Mouse (Mus musculus) macrophage (primary cell): ENCODE data around the gene Gm36245. TPM values are rescaled to one million over a fixed set of nuclear protein-coding genes. Genes with fewer than 3 reads are reported as not detected.
"Not testable (repeated sequence)": the region's sequence is repeated elsewhere in the genome, so short reads cannot be mapped to it uniquely, and the experiment has no call there.

ENCODE experiments used
- H3K27ac ChIP-seq: fragments of 350-480 bp; formaldehyde crosslinking; 2 replicates; pipeline ENCODE4 v1.9.0; 2021
- H3K36me3 ChIP-seq: fragments of 350-480 bp; formaldehyde crosslinking; 2 replicates; pipeline ENCODE4 v1.9.0; 2021; ENCODE audit errors: inconsistent target
- H3K4me3 ChIP-seq: fragments of 350-480 bp; formaldehyde crosslinking; 2 replicates; pipeline ENCODE4 v1.9.0; 2021; ENCODE audit errors: inconsistent target
- H3K79me2 ChIP-seq: fragments of 350-480 bp; formaldehyde crosslinking; 2 replicates; pipeline ENCODE4 v1.9.0; 2021; ENCODE audit errors: inconsistent target
- WGBS: methylation state at CpG from one replicate; pipeline ENCODE4 v1.1.7; 2026; ENCODE audit warnings: inconsistent platforms; ENCODE audit not compliant: missing documents; 5-methylcytosine and 5-hydroxymethylcytosine counted together
- polyA plus RNA-seq: library from polyadenylated mRNA; stranded (reverse); fragments of 250-400 nt; gene quantifications from 3 replicates; pipeline ENCODE4 v1.2.4, GENCODE M21; 2018; ENCODE audit warnings: inconsistent platforms
- total RNA-seq, 78 experiments: library from RNA; depleted of rRNA; stranded (reverse); fragments of 250-400 nt; gene quantifications; 1 replicate in 9 of 78; 2 replicates in 24 of 78; 3 replicates in 43 of 78; 4 replicates in 2 of 78; pipeline ENCODE4 v1.2.4; 2018; ENCODE audit warnings: inconsistent platforms in 56 of 78

Gm36245 gene
- not detected for total RNA-seq (2018; cell fraction: chromatin; rRNA removed)
- total RNA-seq (2018; cell fraction: cytosol; rRNA removed), result not detected
- not detected for total RNA-seq (2018; cell fraction: nucleus; rRNA removed)
- not detected in 3 replicates for polyA plus RNA-seq

DNA sequence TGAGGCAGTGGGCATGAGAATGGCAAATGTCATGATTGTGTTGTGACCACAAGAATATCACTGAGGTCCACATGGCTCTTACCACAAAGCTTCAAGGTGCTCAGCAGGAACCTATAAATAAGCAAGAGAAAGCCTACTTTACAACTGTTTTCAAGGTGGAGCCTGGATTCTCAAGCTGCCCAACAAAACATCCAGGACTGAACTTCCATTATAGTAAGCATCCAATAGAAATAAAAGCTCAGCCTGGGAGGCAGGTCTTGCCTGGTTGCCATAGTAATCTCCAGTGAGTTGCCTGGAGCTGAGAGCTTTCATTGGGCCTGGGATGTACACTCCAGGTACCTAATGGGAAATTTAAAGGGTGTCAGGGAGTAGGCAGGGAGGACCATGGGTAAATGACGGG is at the start of gene Gm36245:
Gm36245 (plus strand) TSS at position 301 of the 400 bp plus-strand sequence.
- WGBS, result 100% methylated on average over 1 of the region's 1 CpGs
- Histone ChIP-seq H3K79me2 (no peaks in the 10 kb centered on the region), H3K36me3 (no peaks in the 10 kb centered on the region), H3K27ac (no peak within 1 kb of the TSS), H3K4me3 (no peak within 1 kb of the TSS)

DNA sequence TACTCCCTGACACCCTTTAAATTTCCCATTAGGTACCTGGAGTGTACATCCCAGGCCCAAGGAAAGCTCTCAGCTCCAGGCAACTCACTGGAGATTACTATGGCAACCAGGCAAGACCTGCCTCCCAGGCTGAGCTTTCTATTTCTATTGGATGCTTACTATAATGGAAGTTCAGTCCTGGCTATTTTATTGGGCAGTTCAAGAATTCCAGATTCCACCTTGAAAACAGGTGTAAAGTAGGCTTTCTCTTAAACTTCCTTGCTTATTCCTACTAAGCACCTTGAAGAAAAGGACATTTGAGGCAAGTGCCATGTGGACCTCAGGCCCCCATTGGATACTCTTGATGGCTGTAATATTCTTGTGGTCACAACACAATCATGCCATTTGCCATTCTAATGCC is 37.3 kb upstream of the Gm36245 start, which contains the start of gene 1700025B11Rik:
1700025B11Rik (minus strand) TSS at position 101 of the 400 bp plus-strand sequence.
- Histone ChIP-seq H3K36me3 (no peaks in the 10 kb centered on the region), H3K4me3 (no peak within 1 kb of the TSS), H3K27ac (no peak within 1 kb of the TSS), H3K79me2 (no peaks in the 10 kb centered on the region)

DNA sequence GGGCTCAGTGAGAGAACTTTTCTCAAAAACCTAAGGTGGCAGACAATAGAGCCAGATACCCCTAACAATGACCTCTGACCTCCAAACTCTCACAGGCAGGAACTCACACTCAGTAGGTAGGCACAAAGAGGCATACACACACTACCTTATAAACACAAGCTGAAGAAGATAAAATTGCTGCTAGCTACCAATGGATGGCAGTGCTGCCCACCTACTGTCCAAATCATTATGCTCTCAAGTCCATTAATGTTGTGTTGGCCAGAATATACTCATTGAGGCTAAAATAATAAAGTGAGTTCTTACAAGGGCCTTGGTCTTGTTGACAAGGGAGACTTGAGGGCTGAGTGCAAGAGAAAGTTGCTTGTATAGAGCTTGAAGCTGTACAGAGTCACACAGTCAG is 35.8 kb upstream of the Gm36245 start:
- no peaks in the 10 kb centered on the region for H3K36me3 ChIP-seq
- no peak overlapping the region for H3K4me3 ChIP-seq
- H3K79me2 ChIP-seq, result no peaks in the 10 kb centered on the region
- no peak overlapping the region for H3K27ac ChIP-seq

DNA sequence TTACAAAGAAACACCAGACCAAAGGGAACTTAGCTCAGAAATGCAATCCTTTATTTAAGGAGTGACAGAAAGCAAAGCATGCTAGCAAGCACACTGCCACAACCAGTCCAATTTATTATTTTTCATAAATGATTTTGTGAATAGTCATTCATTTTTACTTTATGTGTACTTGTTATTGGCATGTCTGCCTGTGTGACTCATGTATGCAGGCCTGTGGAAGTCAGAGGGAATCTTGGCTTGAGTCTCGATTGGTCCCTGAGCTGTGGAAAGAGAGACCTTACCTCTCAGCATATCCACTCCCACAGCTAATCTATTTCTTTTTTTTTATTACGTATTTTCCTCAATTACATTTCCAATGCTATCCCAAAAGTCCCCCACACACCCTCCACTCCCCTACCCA is 20.3 kb upstream of the Gm36245 start:
- Histone ChIP-seq H3K27ac (no peak overlapping the region), H3K4me3 (no peak overlapping the region), H3K36me3 (no peaks in the 10 kb centered on the region), H3K79me2 (no peaks in the 10 kb centered on the region)
- 100% methylated on average over 2 of the region's 2 CpGs for WGBS

DNA sequence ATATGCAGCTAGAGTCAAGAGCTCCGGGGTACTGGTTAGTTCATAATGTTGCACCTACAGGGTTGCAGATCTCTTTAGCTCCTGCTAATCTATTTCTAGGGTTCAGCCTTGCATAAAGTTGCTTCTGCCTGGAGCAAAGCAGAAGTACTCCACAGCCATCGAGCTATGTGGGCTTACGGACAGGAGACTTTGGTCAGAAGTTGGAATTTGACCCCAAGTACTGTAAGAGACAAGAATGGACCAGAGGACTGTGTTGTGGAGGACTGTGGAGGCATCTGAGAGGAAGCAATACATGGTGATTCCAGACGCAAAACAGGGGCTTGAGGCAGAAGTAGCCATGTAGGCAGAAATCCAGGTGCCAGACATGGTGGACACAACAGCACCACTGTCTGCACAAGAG is 19.7 kb upstream of the Gm36245 start:
- no peak overlapping the region for H3K4me3 ChIP-seq
- H3K27ac ChIP-seq, result no peak overlapping the region
- no peaks in the 10 kb centered on the region for H3K36me3 ChIP-seq
- WGBS, result 84% methylated on average over 3 of the region's 4 CpGs
- H3K79me2 ChIP-seq, result no peaks in the 10 kb centered on the region

DNA sequence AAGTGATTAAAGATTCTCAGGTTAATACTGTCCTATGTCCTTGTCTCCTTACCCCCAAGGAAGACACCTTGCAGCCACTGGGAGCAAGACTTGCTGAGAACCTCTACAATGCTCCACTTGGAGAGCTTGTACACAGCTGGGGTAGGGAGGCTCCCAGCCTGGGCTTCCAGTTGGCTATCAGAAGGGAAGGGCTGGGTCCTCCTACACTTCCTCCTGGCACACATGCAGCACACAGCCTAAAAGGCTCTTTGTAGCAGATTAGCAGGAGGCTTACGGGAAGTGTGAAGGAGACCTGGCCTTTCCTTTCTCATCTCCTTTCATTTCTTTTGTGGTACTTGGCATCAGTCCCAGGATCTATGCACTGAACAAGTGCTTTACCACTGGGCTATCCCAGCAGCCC is 17.4 kb upstream of the Gm36245 start:
- WGBS, result 0% methylated on average over 1 of the region's 1 CpGs
- Histone ChIP-seq H3K4me3 (no peak overlapping the region), H3K79me2 (no peaks in the 10 kb centered on the region), H3K36me3 (no peaks in the 10 kb centered on the region), H3K27ac (no peak overlapping the region)

DNA sequence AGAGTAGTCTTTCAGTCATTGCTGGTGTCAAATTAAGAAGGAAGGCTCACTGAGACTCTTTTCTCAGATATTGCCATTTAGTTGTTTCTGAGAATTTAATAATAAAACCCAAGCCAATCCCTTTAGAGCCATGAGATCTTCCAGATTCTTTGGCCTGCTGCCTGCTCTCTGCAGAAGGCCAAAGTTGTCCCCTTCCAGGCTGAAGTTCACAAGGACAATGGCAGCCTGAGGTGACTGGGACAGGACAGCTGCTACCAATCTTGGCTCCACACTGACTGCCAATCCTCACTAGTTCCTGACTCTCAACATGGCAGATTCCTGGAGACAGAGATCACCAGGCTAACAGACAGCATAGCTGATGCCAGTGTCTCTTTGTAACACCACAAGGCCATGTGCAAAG is 12.0 kb upstream of the Gm36245 start:
- no peaks in the 10 kb centered on the region for H3K79me2 ChIP-seq
- no peak overlapping the region for H3K4me3 ChIP-seq
- no peak overlapping the region for H3K27ac ChIP-seq
- no peaks in the 10 kb centered on the region for H3K36me3 ChIP-seq

DNA sequence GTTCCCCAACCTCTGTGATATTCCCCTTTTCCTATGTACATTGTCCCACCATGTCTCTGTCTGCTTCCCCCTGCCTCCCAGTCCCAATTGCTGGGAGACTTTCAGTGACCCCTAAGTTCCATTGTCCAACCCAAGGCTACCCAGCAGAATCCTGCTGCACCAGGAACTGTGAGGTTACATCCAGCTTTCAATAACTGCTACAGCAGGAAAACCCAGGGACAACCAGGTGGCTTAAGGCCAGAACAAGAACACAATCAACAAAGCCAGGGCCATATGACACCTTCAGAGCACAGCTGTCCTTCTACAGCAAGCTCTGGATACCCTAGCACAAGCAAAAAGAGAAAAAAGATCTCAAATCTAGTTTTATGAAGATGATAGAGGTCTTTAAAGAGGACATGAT is 10.1 kb upstream of the Gm36245 start:
- Histone ChIP-seq H3K27ac (no peak overlapping the region), H3K36me3 (no peaks in the 10 kb centered on the region), H3K79me2 (no peaks in the 10 kb centered on the region), H3K4me3 (no peak overlapping the region)

DNA sequence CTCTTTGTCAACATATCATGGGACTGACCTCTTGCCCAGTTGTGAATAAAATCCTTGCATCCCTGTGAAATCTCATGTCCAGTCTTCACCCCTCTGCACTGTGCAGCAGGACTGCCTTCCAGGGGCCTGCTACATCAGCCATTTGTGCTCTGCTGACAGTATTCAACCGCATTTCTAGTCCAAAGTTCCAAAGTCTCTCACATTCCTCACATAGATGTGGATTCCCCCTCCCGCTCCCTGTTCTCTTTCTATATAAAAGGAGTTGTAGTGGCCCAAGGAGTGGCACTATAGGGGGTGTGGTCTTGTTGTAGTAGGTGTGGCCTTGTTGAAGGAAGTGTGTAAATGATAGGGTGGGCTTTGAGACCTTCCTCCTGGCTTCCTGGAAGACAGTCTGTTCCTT is 8.2 kb upstream of the Gm36245 start:
- Histone ChIP-seq H3K36me3 (no peaks in the 10 kb centered on the region), H3K4me3 (no peak overlapping the region), H3K79me2 (no peaks in the 10 kb centered on the region), H3K27ac (no peak overlapping the region)
- WGBS, result 93% methylated on average over 2 of the region's 2 CpGs

DNA sequence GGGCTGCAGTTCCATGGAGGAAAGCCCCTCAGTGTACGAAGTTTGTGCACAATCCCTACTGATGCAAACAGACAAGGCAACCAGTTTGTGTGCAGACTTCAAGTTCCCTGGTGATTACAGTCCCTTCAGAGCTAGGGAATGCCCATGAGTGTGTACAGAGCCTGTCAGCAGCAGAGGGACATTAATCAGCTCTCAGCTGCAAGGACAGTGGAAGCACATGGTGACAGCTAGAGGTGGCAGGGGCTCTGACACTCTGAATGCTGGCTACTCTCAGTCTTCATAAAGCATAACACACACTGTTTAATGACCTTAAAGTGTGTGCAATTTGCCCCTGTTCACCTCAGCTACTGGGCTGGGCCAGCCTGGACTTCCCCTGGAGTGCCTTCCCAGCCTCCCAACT is 5.5 kb upstream of the Gm36245 start:
- no peak overlapping the region for H3K4me3 ChIP-seq
- H3K36me3 ChIP-seq, result no peaks in the 10 kb centered on the region
- H3K27ac ChIP-seq, result no peak overlapping the region
- no peaks in the 10 kb centered on the region for H3K79me2 ChIP-seq
- WGBS, result 82% methylated on average over 1 of the region's 1 CpGs

DNA sequence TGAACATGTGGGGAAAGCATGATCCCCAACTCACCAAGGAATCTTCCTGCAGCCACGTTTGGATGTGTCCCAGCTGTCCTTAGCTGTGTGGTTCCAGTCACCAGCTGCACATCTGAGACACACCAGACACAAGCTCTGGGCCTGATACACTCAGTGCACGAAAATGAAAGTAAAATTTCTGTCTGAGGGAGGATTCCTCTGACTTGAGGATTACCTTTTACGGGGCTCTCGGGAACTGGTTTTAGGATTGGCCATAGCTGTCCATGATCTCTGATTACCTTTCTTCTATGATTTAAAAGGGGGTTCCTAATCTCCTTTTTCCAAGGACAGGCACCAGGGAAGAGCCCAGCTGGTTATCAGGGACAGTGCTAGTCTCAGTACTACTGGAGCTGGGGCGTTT is 3.1 kb upstream of the Gm36245 start, which contains the start of gene Apol10b:
Apol10b (minus strand) TSS at position 165 of the 400 bp plus-strand sequence.
- 72% methylated on average over 5 of the region's 5 CpGs for WGBS
- no peaks in the 10 kb centered on the region for H3K36me3 ChIP-seq
- no peak within 1 kb of the TSS for H3K27ac ChIP-seq
- no peaks in the 10 kb centered on the region for H3K79me2 ChIP-seq
- no peak within 1 kb of the TSS for H3K4me3 ChIP-seq

DNA sequence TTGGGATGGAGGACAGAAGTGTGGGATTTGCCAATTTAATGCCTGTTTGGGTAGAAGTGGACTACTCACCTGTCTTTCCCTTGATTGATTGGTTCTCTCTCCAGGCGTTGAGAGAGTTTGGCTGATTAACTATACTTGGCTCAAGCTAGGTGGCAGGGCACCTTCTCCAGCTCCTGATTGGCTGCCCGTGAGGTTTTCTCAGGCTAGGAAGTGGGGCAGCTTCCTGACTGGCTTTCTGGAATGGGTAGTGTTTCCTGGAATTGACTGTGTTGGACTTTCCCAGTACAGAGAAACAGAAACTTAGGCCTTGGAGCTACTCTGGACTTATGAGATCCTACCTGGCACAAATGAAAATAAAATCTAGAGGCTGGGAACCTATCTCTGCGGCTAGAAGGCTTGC is 629 bp upstream of the Gm36245 start:
- Histone ChIP-seq H3K79me2 (no peaks in the 10 kb centered on the region), H3K4me3 (no peak overlapping the region), H3K27ac (no peak overlapping the region), H3K36me3 (no peaks in the 10 kb centered on the region)
- 64% methylated on average over 3 of the region's 3 CpGs for WGBS

DNA sequence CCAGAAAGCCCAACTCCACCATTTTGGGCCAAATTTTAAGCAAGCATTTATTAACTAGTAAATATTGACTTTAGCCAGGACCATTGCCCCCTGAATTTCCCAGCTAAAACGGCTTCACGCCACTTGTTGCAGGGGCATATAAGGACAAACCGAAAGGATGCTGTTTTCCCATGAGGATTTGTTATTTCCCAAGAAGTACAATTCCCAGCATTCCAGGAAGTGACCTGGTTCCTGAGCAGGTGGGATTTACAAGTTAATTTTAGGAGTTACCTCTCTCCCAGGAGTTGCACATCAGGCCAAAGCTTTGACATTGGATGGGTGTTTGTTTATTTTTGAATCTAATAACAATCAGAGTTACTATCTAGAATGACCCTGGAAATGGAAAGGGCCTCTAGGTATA is 7.0 kb downstream of the Gm36245 start:
- 85% methylated on average over 3 of the region's 3 CpGs for WGBS
- Histone ChIP-seq H3K79me2 (no peaks in the 10 kb centered on the region), H3K27ac (no peak overlapping the region), H3K36me3 (no peaks in the 10 kb centered on the region), H3K4me3 (no peak overlapping the region)

DNA sequence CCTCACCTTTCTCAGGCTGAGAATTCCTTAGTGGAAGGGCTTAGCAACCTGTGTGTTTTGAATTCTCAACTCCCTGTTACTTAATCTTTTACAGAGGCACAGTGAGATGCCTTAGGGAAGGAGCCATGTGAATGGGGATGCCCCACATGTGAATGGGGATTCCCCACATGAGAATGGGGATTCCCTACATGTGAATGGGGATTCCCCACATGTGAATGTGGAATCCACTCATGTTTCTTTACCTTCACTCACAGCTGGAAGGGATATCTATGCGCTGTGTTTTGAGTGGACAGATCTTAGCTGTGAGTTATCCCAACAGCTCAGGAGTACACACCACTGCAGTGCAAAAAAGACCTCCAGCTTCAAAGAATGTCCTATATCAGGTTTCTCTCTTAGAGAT is 25.7 kb downstream of the Gm36245 start:
- Histone ChIP-seq H3K4me3 (no peak overlapping the region), H3K27ac (no peak overlapping the region), H3K36me3 (no peaks in the 10 kb centered on the region), H3K79me2 (no peaks in the 10 kb centered on the region)
- 100% methylated on average over 1 of the region's 1 CpGs for WGBS

DNA sequence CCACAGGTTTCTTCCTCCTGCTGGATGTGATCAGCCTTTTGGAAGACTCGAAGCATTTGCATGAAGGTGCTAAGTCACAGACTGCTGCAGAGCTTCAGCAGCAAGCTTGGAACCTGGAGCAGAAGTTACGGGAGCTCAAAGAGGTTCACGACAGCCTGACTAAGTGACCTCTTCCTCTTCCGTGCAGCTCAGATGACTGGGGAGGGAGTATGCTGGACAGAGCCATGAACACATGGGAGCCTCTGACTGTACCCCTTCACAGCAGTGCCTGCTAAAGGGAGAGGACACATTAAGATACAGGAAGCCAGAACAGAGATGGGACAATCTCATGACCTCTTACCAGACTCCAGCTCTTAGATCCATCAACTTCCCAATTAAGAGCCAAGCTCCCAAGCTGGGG is 27.4 kb downstream of the Gm36245 start:
- not testable (repeated sequence) for H3K79me2 ChIP-seq, H3K4me3 ChIP-seq, H3K27ac ChIP-seq, H3K36me3 ChIP-seq
- WGBS, result 26% methylated on average over 4 of the region's 4 CpGs

DNA sequence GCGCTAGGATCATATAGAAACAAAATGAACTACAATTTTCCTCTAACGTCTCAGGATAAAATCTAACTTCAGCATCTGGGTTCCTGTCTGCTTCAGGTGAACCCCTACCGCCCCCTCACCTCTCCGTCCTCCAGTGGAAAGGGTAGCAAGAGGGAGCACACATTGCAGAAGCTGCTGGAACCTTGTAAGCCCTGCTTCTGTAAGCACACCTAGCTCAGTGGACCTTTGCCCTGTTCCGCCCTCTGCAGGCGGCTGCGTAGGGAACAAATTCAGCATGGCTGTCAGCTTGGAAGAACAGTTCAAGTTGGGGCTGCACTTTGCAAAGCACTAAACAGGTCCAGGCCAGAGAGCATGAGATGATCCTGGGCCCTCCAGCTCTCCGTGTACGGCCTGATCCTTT is 29.6 kb downstream of the Gm36245 start:
- not testable (repeated sequence) for H3K79me2 ChIP-seq, H3K27ac ChIP-seq, H3K36me3 ChIP-seq, H3K4me3 ChIP-seq
- WGBS, result 67% methylated on average over 7 of the region's 9 CpGs
